Mouse (Mus musculus): ENCODE data around the gene Ipo9. TPM values are rescaled to one million over a fixed set of nuclear protein-coding genes. Genes with fewer than 3 reads are reported as not detected.

The Ipo9 gene
- polyA plus RNA-seq, 1 experiment from 2014 or later, result 204 TPM

GRCm38 (mm10) chr1:135465734-135466133, 35.4 kb upstream of the Ipo9 start:
- Histone ChIP-seq H3K36me3 (ENCODE audit: control insufficient read depth, insufficient read depth, low read length) (peaks cover 2% of the 10 kb centered on the region; the same call in 1 of the 2 replicates), H3K9me3 (ENCODE audit: control insufficient read depth, low read length) (no peaks in the 10 kb centered on the region), H3K4me3 (ENCODE audit: low read depth, low read length) (no peak overlapping the region), H3K27ac (ENCODE audit: low read depth, low read length) (no peak overlapping the region), H3K9ac (ENCODE audit: low read length) (no peak overlapping the region), H3K27me3 (ENCODE audit: control insufficient read depth, insufficient read depth, low read length) (no peaks in the 10 kb centered on the region), H3K4me2 (ENCODE audit: low read depth, low read length, severe bottlenecking) (no peak overlapping the region), H3K4me1 (replicated peaks; ENCODE audit: control insufficient read depth, insufficient read depth, low read length) (no peaks in the 10 kb centered on the region)
- 91% methylated on average over 17 of the region's 19 CpGs for WGBS
- no peak for ATAC-seq (replicated peaks; ENCODE audit: low FRiP score)
- no peak for DNase-seq (ENCODE audit: low spot score)

- Histone ChIP-seq H3K27me3 (ENCODE audit: control insufficient read depth, insufficient read depth, low read length) (no peaks in the 10 kb centered on the region), H3K4me2 (ENCODE audit: low read depth, low read length, severe bottlenecking) (no peak overlapping the region), H3K27ac (ENCODE audit: low read depth, low read length) (no peak overlapping the region), H3K36me3 (ENCODE audit: control insufficient read depth, insufficient read depth, low read length) (no peaks in the 10 kb centered on the region; the same call in 1 of the 2 replicates), H3K9me3 (ENCODE audit: control insufficient read depth, low read length) (no peaks in the 10 kb centered on the region), H3K4me1 (replicated peaks; ENCODE audit: control insufficient read depth, insufficient read depth, low read length) (no peaks in the 10 kb centered on the region), H3K9ac (ENCODE audit: low read length) (no peak overlapping the region), H3K4me3 (ENCODE audit: low read depth, low read length) (no peak overlapping the region)
- ATAC-seq (replicated peaks; ENCODE audit: low FRiP score) (no peak), DNase-seq (ENCODE audit: low spot score) (no peak)
- WGBS, result 83% methylated on average over 8 of the region's 8 CpGs
These were observed 32.4 kb upstream of the Ipo9 start for GRCm38 (mm10) chr1:135462736-135463135.

GRCm38 (mm10) chr1:135462304-135462703, 32.0 kb upstream of the Ipo9 start:
- ATAC-seq (replicated peaks; ENCODE audit: low FRiP score) (no peak), DNase-seq (ENCODE audit: low spot score) (no peak)
- Histone ChIP-seq H3K9me3 (ENCODE audit: control insufficient read depth, low read length) (no peaks in the 10 kb centered on the region), H3K9ac (ENCODE audit: low read length) (no peak overlapping the region), H3K4me2 (ENCODE audit: low read depth, low read length, severe bottlenecking) (no peak overlapping the region), H3K36me3 (ENCODE audit: control insufficient read depth, insufficient read depth, low read length) (no peaks in the 10 kb centered on the region; the same call in 1 of the 2 replicates), H3K4me1 (replicated peaks; ENCODE audit: control insufficient read depth, insufficient read depth, low read length) (no peaks in the 10 kb centered on the region), H3K4me3 (ENCODE audit: low read depth, low read length) (no peak overlapping the region), H3K27me3 (ENCODE audit: control insufficient read depth, insufficient read depth, low read length) (no peaks in the 10 kb centered on the region), H3K27ac (ENCODE audit: low read depth, low read length) (no peak overlapping the region)
- 84% methylated on average over 4 of the region's 4 CpGs for WGBS

GRCm38 (mm10) chr1:135461097-135461730, 30.9 kb upstream of the Ipo9 start:
- Histone ChIP-seq H3K27me3 (ENCODE audit: control insufficient read depth, insufficient read depth, low read length) (no peaks in the 10 kb centered on the region), H3K9me3 (ENCODE audit: control insufficient read depth, low read length) (no peaks in the 10 kb centered on the region), H3K27ac (ENCODE audit: low read depth, low read length) (no peak overlapping the region), H3K4me3 (ENCODE audit: low read depth, low read length) (no peak overlapping the region), H3K36me3 (ENCODE audit: control insufficient read depth, insufficient read depth, low read length) (no peaks in the 10 kb centered on the region; the same call in 1 of the 2 replicates), H3K4me2 (ENCODE audit: low read depth, low read length, severe bottlenecking) (no peak overlapping the region), H3K9ac (ENCODE audit: low read length) (no peak overlapping the region), H3K4me1 (replicated peaks; ENCODE audit: control insufficient read depth, insufficient read depth, low read length) (no peaks in the 10 kb centered on the region)
- ATAC-seq (replicated peaks; ENCODE audit: low FRiP score), result no peak
- 80% methylated on average over 3 of the region's 3 CpGs for WGBS
- DNase-seq (ENCODE audit: low spot score), result peak; percentile 84

GRCm38 (mm10) chr1:135460521-135460920, 30.2 kb upstream of the Ipo9 start:
- 93% methylated on average over 16 of the region's 16 CpGs for WGBS
- H3K27ac ChIP-seq (ENCODE audit: low read depth, low read length), result no peak overlapping the region
- no peaks in the 10 kb centered on the region for H3K9me3 ChIP-seq (ENCODE audit: control insufficient read depth, low read length)
- H3K4me3 ChIP-seq (ENCODE audit: low read depth, low read length), result no peak overlapping the region
- no peak for ATAC-seq (replicated peaks; ENCODE audit: low FRiP score)
- no peak for DNase-seq (ENCODE audit: low spot score)
- no peaks in the 10 kb centered on the region; the same call in 1 of the 2 replicates for H3K36me3 ChIP-seq (ENCODE audit: control insufficient read depth, insufficient read depth, low read length)
- H3K4me1 ChIP-seq (replicated peaks; ENCODE audit: control insufficient read depth, insufficient read depth, low read length), result no peaks in the 10 kb centered on the region
- H3K9ac ChIP-seq (ENCODE audit: low read length), result no peak overlapping the region
- H3K4me2 ChIP-seq (ENCODE audit: low read depth, low read length, severe bottlenecking), result no peak overlapping the region
- no peaks in the 10 kb centered on the region for H3K27me3 ChIP-seq (ENCODE audit: control insufficient read depth, insufficient read depth, low read length)

GRCm38 (mm10) chr1:135457860-135458259, 27.6 kb upstream of the Ipo9 start:
- no peak overlapping the region for H3K9ac ChIP-seq (ENCODE audit: low read length)
- ATAC-seq (replicated peaks; ENCODE audit: low FRiP score) (no peak), DNase-seq (ENCODE audit: low spot score) (no peak)
- no peaks in the 10 kb centered on the region for H3K27me3 ChIP-seq (ENCODE audit: control insufficient read depth, insufficient read depth, low read length)
- H3K4me3 ChIP-seq (ENCODE audit: low read depth, low read length), result no peak overlapping the region
- H3K9me3 ChIP-seq (ENCODE audit: control insufficient read depth, low read length), result no peaks in the 10 kb centered on the region
- H3K36me3 ChIP-seq (ENCODE audit: control insufficient read depth, insufficient read depth, low read length), result no peaks in the 10 kb centered on the region; the same call in 1 of the 2 replicates
- no peak overlapping the region for H3K4me2 ChIP-seq (ENCODE audit: low read depth, low read length, severe bottlenecking)
- no peaks in the 10 kb centered on the region for H3K4me1 ChIP-seq (replicated peaks; ENCODE audit: control insufficient read depth, insufficient read depth, low read length)
- 86% methylated on average over 5 of the region's 5 CpGs for WGBS
- no peak overlapping the region for H3K27ac ChIP-seq (ENCODE audit: low read depth, low read length)

- no peak overlapping the region for H3K27ac ChIP-seq (ENCODE audit: low read depth, low read length)
These were observed 22.0 kb upstream of the Ipo9 start for GRCm38 (mm10) chr1:135452259-135452658.

GRCm38 (mm10) chr1:135451419-135451818, 21.1 kb upstream of the Ipo9 start:
- H3K4me1 ChIP-seq (replicated peaks; ENCODE audit: control insufficient read depth, insufficient read depth, low read length), result no peaks in the 10 kb centered on the region
- no peak overlapping the region for H3K4me3 ChIP-seq (ENCODE audit: low read depth, low read length)
- H3K9ac ChIP-seq (ENCODE audit: low read length), result no peak overlapping the region
- H3K9me3 ChIP-seq (ENCODE audit: control insufficient read depth, low read length), result no peaks in the 10 kb centered on the region
- ATAC-seq (replicated peaks; ENCODE audit: low FRiP score), result no peak
- peaks cover 10% of the 10 kb centered on the region; the same call in 1 of the 2 replicates for H3K36me3 ChIP-seq (ENCODE audit: control insufficient read depth, insufficient read depth, low read length)
- 93% methylated on average over 2 of the region's 2 CpGs for WGBS
- no peaks in the 10 kb centered on the region for H3K27me3 ChIP-seq (ENCODE audit: control insufficient read depth, insufficient read depth, low read length)
- no peak for DNase-seq (ENCODE audit: low spot score)
- H3K27ac ChIP-seq (ENCODE audit: low read depth, low read length), result no peak overlapping the region
- no peak overlapping the region for H3K4me2 ChIP-seq (ENCODE audit: low read depth, low read length, severe bottlenecking)

More at GRCm38 (mm10) chr1:135452259-135452658, 22.0 kb upstream of the Ipo9 start:
- no peak overlapping the region for H3K9ac ChIP-seq (ENCODE audit: low read length)
- no peak overlapping the region for H3K4me2 ChIP-seq (ENCODE audit: low read depth, low read length, severe bottlenecking)
- no peaks in the 10 kb centered on the region for H3K4me1 ChIP-seq (replicated peaks; ENCODE audit: control insufficient read depth, insufficient read depth, low read length)
- peaks cover 10% of the 10 kb centered on the region; the same call in 1 of the 2 replicates for H3K36me3 ChIP-seq (ENCODE audit: control insufficient read depth, insufficient read depth, low read length)
- ATAC-seq (replicated peaks; ENCODE audit: low FRiP score), result no peak
- H3K4me3 ChIP-seq (ENCODE audit: low read depth, low read length), result no peak overlapping the region
- H3K27me3 ChIP-seq (ENCODE audit: control insufficient read depth, insufficient read depth, low read length), result no peaks in the 10 kb centered on the region
- no peaks in the 10 kb centered on the region for H3K9me3 ChIP-seq (ENCODE audit: control insufficient read depth, low read length)
- WGBS, result 80% methylated on average over 10 of the region's 10 CpGs
- DNase-seq (ENCODE audit: low spot score), result no peak

GRCm38 (mm10) chr1:135449876-135450275, 19.6 kb upstream of the Ipo9 start:
- Histone ChIP-seq H3K4me2 (ENCODE audit: low read depth, low read length, severe bottlenecking) (no peak overlapping the region), H3K27me3 (ENCODE audit: control insufficient read depth, insufficient read depth, low read length) (no peaks in the 10 kb centered on the region), H3K27ac (ENCODE audit: low read depth, low read length) (no peak overlapping the region), H3K9me3 (ENCODE audit: control insufficient read depth, low read length) (no peaks in the 10 kb centered on the region), H3K9ac (ENCODE audit: low read length) (no peak overlapping the region), H3K4me1 (replicated peaks; ENCODE audit: control insufficient read depth, insufficient read depth, low read length) (no peaks in the 10 kb centered on the region), H3K4me3 (ENCODE audit: low read depth, low read length) (no peak overlapping the region), H3K36me3 (ENCODE audit: control insufficient read depth, insufficient read depth, low read length) (peaks cover 10% of the 10 kb centered on the region; the same call in 1 of the 2 replicates)
- WGBS, result 93% methylated on average over 8 of the region's 8 CpGs
- no peak for DNase-seq (ENCODE audit: low spot score)
- no peak for ATAC-seq (replicated peaks; ENCODE audit: low FRiP score)
